Mouse (Mus musculus) frontal cortex, adult (tissue): Measurements from ENCODE around the gene U2af2.

Source experiments
- ATAC-seq: cut with Nextera tagmentation; 2 replicates; pipeline ENCODE4 v1.9.2; 2017; ENCODE audit warnings: mild to moderate bottlenecking, moderate library complexity, mixed read lengths; ENCODE audit not compliant: low TSS enrichment

Gene U2af2

GRCm38 (mm10) chr7:5112701-5113100 is 50.8 kb downstream of the U2af2 start:
- ATAC-seq: no peak

- ATAC-seq: no peak
These were observed 54.9 kb downstream of the U2af2 start, which contains the start of gene Rfpl4 for GRCm38 (mm10) chr7:5116850-5117249. Gene Rfpl4 (minus strand): TSS chr7:5116950.

- ATAC-seq: no peak
These were observed 63.1 kb downstream of the U2af2 start for GRCm38 (mm10) chr7:5125078-5125477.

GRCm38 (mm10) chr7:5125549-5126406 is 63.8 kb downstream of the U2af2 start, which contains the start of gene Rasl2-9:
Gene Rasl2-9 (minus strand): TSS chr7:5125950.
- ATAC-seq: peak; percentile 88
